Mouse (Mus musculus) MEL (cell line): ENCODE results near the gene Fer. TPM values are rescaled to one million over a fixed set of nuclear protein-coding genes. Genes with fewer than 3 reads are reported as not detected.

ENCODE experiments used
- DNase-seq: peaks from one replicate; pipeline ENCODE4 v3.0.0; 2011; ENCODE audit warnings: low read depth, low spot score
- H3K27ac ChIP-seq: 2 replicates; pipeline ENCODE4 v1.5.1; 2012; ENCODE audit warnings: low read depth, mild to moderate bottlenecking, control low read depth, low read length, moderate library complexity; ENCODE audit not compliant: control insufficient read depth
- H3K27me3 ChIP-seq, 2 experiments: fragments of 150-350 bp in 1 of 2; sonication (generic) in 1 of 2; 2 replicates each; pipeline ENCODE4 v1.6.1; 2012; ENCODE audit warnings: low read length in 2 of 2, mild to moderate bottlenecking in 2 of 2, improper control_type of control experiment in 1 of 2, moderate library complexity in 1 of 2; ENCODE audit not compliant: insufficient read depth in 2 of 2, control insufficient read depth in 1 of 2
- H3K36me3 ChIP-seq, 2 experiments: 2 replicates each; pipeline ENCODE4 v1.6.1; 2012 to 2014; ENCODE audit warnings: low read length in 2 of 2, improper control_type of control experiment in 1 of 2, inconsistent platforms in 1 of 2, mild to moderate bottlenecking in 1 of 2; ENCODE audit not compliant: insufficient read depth in 2 of 2, control insufficient read depth in 1 of 2
- H3K4me1 ChIP-seq, 2 experiments: fragments of 150-350 bp in 1 of 2; sonication (generic) in 1 of 2; 2 replicates each; pipeline ENCODE4 v1.6.1; 2012; ENCODE audit warnings: low read length in 2 of 2, improper control_type of control experiment in 1 of 2, mild to moderate bottlenecking in 1 of 2; ENCODE audit not compliant: insufficient read depth in 2 of 2, control insufficient read depth in 1 of 2
- H3K4me3 ChIP-seq, 2 experiments: fragments of 150-350 bp in 1 of 2; sonication (generic) in 1 of 2; 2 replicates each; pipeline ENCODE4 v1.5.1; 2012; ENCODE audit warnings: low read depth in 2 of 2, low read length in 2 of 2, mild to moderate bottlenecking in 2 of 2, moderate library complexity in 2 of 2, control low read depth in 1 of 2, improper control_type of control experiment in 1 of 2; ENCODE audit not compliant: control insufficient read depth in 1 of 2, insufficient read depth in 1 of 2
- H3K79me2 ChIP-seq: 2 replicates; pipeline ENCODE4 v1.6.1; 2012; ENCODE audit warnings: mild to moderate bottlenecking, low read length, moderate library complexity; ENCODE audit not compliant: control insufficient read depth, poor library complexity, insufficient read depth
- H3K9ac ChIP-seq: 2 replicates; pipeline ENCODE4 v1.6.1; 2012; ENCODE audit warnings: low read depth, mild to moderate bottlenecking, control low read depth, low read length, moderate library complexity; ENCODE audit not compliant: control insufficient read depth, poor library complexity, severe bottlenecking
- H3K9me3 ChIP-seq: fragments of 150-350 bp; sonication (generic); replicated peaks from 2 replicates; pipeline ENCODE4 v1.6.1; 2012; ENCODE audit warnings: mild to moderate bottlenecking, low read length, improper control_type of control experiment, moderate library complexity; ENCODE audit not compliant: insufficient read depth
- CHD1 ChIP-seq: IDR thresholded peaks from 2 replicates; pipeline ENCODE4 v1.6.1; 2012; ENCODE audit warnings: low read depth, mild to moderate bottlenecking, inconsistent platforms, low read length, improper control_type of control experiment
- CHD2 ChIP-seq: IDR thresholded peaks from 2 replicates; pipeline ENCODE4 v1.6.1; 2011; ENCODE audit warnings: low read length, improper control_type of control experiment
- CTCF ChIP-seq, 3 experiments: IDR thresholded peaks in 2 of 3; conservative IDR thresholded peaks in 1 of 3; 2 replicates each; pipeline ENCODE4 v1.5.1; 2011 to 2012; ENCODE audit warnings: low read length in 3 of 3, low read depth in 2 of 3, mild to moderate bottlenecking in 2 of 3, improper control_type of control experiment in 1 of 3, inconsistent platforms in 1 of 3, mixed read lengths in 1 of 3, moderate library complexity in 1 of 3; ENCODE audit not compliant: control insufficient read depth in 1 of 3, insufficient read depth in 1 of 3, poor library complexity in 1 of 3, severe bottlenecking in 1 of 3
- E2F4 ChIP-seq: IDR thresholded peaks from 2 replicates; pipeline ENCODE4 v1.6.1; 2011; ENCODE audit warnings: low read depth, low read length, improper control_type of control experiment, borderline replicate concordance
- EP300 ChIP-seq, 2 experiments: IDR thresholded peaks; 2 replicates each; pipeline ENCODE4 v1.6.1; 2011; ENCODE audit warnings: improper control_type of control experiment in 2 of 2, low read length in 2 of 2, low read depth in 1 of 2, mild to moderate bottlenecking in 1 of 2
- ETS1 ChIP-seq: IDR thresholded peaks from 2 replicates; pipeline ENCODE4 v1.6.1; 2012; ENCODE audit warnings: low read depth, mild to moderate bottlenecking, inconsistent platforms, low read length, improper control_type of control experiment, moderate library complexity
- GATA1 ChIP-seq: IDR thresholded peaks from 2 replicates; pipeline ENCODE4 v1.6.1; 2011; ENCODE audit warnings: low read depth, low read length, improper control_type of control experiment
- KAT2A ChIP-seq: conservative IDR thresholded peaks from 2 replicates; pipeline ENCODE4 v1.6.1; 2012; ENCODE audit warnings: low read depth, low read length, improper control_type of control experiment, inconsistent platforms
- MAFK ChIP-seq: IDR thresholded peaks from 2 replicates; pipeline ENCODE4 v1.6.1; 2011; ENCODE audit warnings: low read depth, mild to moderate bottlenecking, low read length, improper control_type of control experiment, borderline replicate concordance
- MAZ ChIP-seq: IDR thresholded peaks from 2 replicates; pipeline ENCODE4 v1.6.1; 2012; ENCODE audit warnings: low read depth, mild to moderate bottlenecking, inconsistent platforms, low read length, improper control_type of control experiment
- MEF2A ChIP-seq: IDR thresholded peaks from 2 replicates; pipeline ENCODE4 v1.6.1; 2014; ENCODE audit warnings: low read depth, mild to moderate bottlenecking, inconsistent platforms, low read length, improper control_type of control experiment; ENCODE audit not compliant: poor library complexity, insufficient replicate concordance, severe bottlenecking; ENCODE audit errors: extremely low read depth
- MXI1 ChIP-seq: IDR thresholded peaks from 2 replicates; pipeline ENCODE4 v1.6.1; 2011; ENCODE audit warnings: mild to moderate bottlenecking, low read depth, low read length, improper control_type of control experiment
- POLR2AphosphoS2 ChIP-seq: IDR thresholded peaks from 2 replicates; pipeline ENCODE4 v1.6.1; 2011; ENCODE audit warnings: low read length, improper control_type of control experiment
- POLR2AphosphoS5 ChIP-seq: IDR thresholded peaks from 2 replicates; pipeline ENCODE4 v1.6.1; 2012; ENCODE audit warnings: low read depth, borderline replicate concordance, mild to moderate bottlenecking, inconsistent platforms, low read length, moderate library complexity, mixed read lengths
- TCF12 ChIP-seq: IDR thresholded peaks from 2 replicates; pipeline ENCODE4 v1.6.1; 2014; ENCODE audit warnings: low read depth, mild to moderate bottlenecking, inconsistent platforms, low read length, improper control_type of control experiment, moderate library complexity
- UBTF ChIP-seq: IDR thresholded peaks from 2 replicates; pipeline ENCODE4 v1.6.1; 2012; ENCODE audit warnings: low read depth, mild to moderate bottlenecking, inconsistent platforms, low read length, improper control_type of control experiment, moderate library complexity, borderline replicate concordance; ENCODE audit not compliant: insufficient read depth
- USF1 ChIP-seq: IDR thresholded peaks from 2 replicates; pipeline ENCODE4 v1.6.1; 2014; ENCODE audit warnings: low read depth, mild to moderate bottlenecking, inconsistent platforms, low read length, improper control_type of control experiment, moderate library complexity
- USF2 ChIP-seq, 2 experiments: IDR thresholded peaks; 2 replicates each; pipeline ENCODE4 v1.6.1; 2011 to 2012; ENCODE audit warnings: improper control_type of control experiment in 2 of 2, low read length in 2 of 2, borderline replicate concordance in 1 of 2, inconsistent platforms in 1 of 2, low read depth in 1 of 2, mild to moderate bottlenecking in 1 of 2; ENCODE audit not compliant: insufficient read depth in 1 of 2
- ZC3H11A ChIP-seq: IDR thresholded peaks from 2 replicates; pipeline ENCODE4 v1.6.1; 2012; ENCODE audit warnings: low read depth, mild to moderate bottlenecking, inconsistent platforms, low read length, improper control_type of control experiment
- ZKSCAN1 ChIP-seq: IDR thresholded peaks from 2 replicates; pipeline ENCODE4 v1.6.1; 2012; ENCODE audit warnings: low read depth, mild to moderate bottlenecking, inconsistent platforms, low read length, improper control_type of control experiment, moderate library complexity
- ZMIZ1 ChIP-seq: IDR thresholded peaks from 2 replicates; pipeline ENCODE4 v1.6.1; 2012; ENCODE audit warnings: low read depth, mild to moderate bottlenecking, inconsistent platforms, low read length, improper control_type of control experiment, moderate library complexity
- ZNF384 ChIP-seq: IDR thresholded peaks from 2 replicates; pipeline ENCODE4 v1.6.1; 2012; ENCODE audit warnings: low read depth, mild to moderate bottlenecking, inconsistent platforms, low read length, improper control_type of control experiment
- polyA plus RNA-seq, 2 experiments: library from polyadenylated mRNA; stranded (reverse) in 1 of 2; unstranded in 1 of 2; fragments of >175 nt in 1 of 2; fragments of >200 nt in 1 of 2; gene quantifications; 2 replicates each; pipeline versions ENCODE4 v1.2.1 to v1.2.4; 2012; ENCODE audit warnings: low replicate concordance in 2 of 2, low read depth in 1 of 2; ENCODE audit not compliant: insufficient read length in 2 of 2, insufficient read depth in 1 of 2, missing spikeins in 1 of 2
- total RNA-seq: library from RNA; depleted of rRNA; stranded (reverse); fragments of 300-350 nt; gene quantifications from 2 replicates; pipeline ENCODE4 v1.2.3, GENCODE M21; 2012

The Fer gene
- total and polyA plus RNA-seq, 3 experiments = 8.5 to 11.2 TPM; not detected in 1

- Histone ChIP-seq H3K4me3 (no peak overlapping the region), H3K27ac (no peak overlapping the region), H3K36me3 (peaks cover 0 to 2% of the 10 kb centered on the region in 2 experiments; a peak in 1 of 4 replicates), H3K4me1 (peaks cover 0 to 4% of the 10 kb centered on the region in 2 experiments; a peak in 3 of 4 replicates), H3K27me3 (no peaks in the 10 kb centered on the region), H3K9ac (no peak overlapping the region), H3K79me2 (no peaks in the 10 kb centered on the region), H3K9me3 (no peaks in the 10 kb centered on the region)
- DNase-seq = no peak
- TF ChIP-seq POLR2AphosphoS5 (no peak), KAT2A (no peak), MEF2A (no peak), ZC3H11A (no peak), POLR2AphosphoS2 (no peak), ZNF384 (no peak), GATA1 (no peak), CHD2 (no peak), TCF12 (no peak), UBTF (no peak), ZMIZ1 (no peak), MAZ (no peak), USF1 (no peak), CHD1 (no peak)
Measured at GRCm38 (mm10) chr17:63836641-63837040, 26.2 kb upstream of the Fer start.

GRCm38 (mm10) chr17:63838144-63838543 is 24.7 kb upstream of the Fer start:
- no peak for DNase-seq
- Histone ChIP-seq H3K27ac (no peak overlapping the region), H3K27me3 (no peaks in the 10 kb centered on the region), H3K9me3 (no peaks in the 10 kb centered on the region), H3K36me3 (no peaks in the 10 kb centered on the region), H3K79me2 (no peaks in the 10 kb centered on the region), H3K4me1 (no peaks in the 10 kb centered on the region), H3K9ac (no peak overlapping the region), H3K4me3 (no peak overlapping the region)
- TF ChIP-seq ZKSCAN1 (no peak), UBTF (no peak), E2F4 (no peak), ETS1 (no peak), CTCF (IDR thresholded peaks at IDR 0.05 in 2 of 3, conservative IDR thresholded peaks at IDR 0.05 in 1 of 3; ENCODE audit: control insufficient read depth in 1 of 3, insufficient read depth in 1 of 3, low read depth in 2 of 3, low read length in 3 of 3, poor library complexity in 1 of 3, severe bottlenecking in 1 of 3) (no peak), MAFK (no peak), KAT2A (no peak), MXI1 (no peak), EP300 (IDR thresholded peaks at IDR 0.05; ENCODE audit: low read depth in 1 of 2, low read length in 2 of 2) (no peak), USF2 (IDR thresholded peaks at IDR 0.05; ENCODE audit: borderline replicate concordance in 1 of 2, insufficient read depth in 1 of 2, low read depth in 1 of 2, low read length in 2 of 2) (no peak)
- TF ChIP-seq, all 39 proteins: peak for 0
